Mouse (Mus musculus): ENCODE results near the gene Pitpna.
A peak's percentile ranks its signal among the peaks of the same experiment; 100 is the strongest.

Pitpna gene

GRCm38 (mm10) chr11:75631561-75632225 is 43.8 kb downstream of the Pitpna start:
- DNase-seq (ENCODE audit: low read depth, low spot score) = peak; percentile 72

GRCm38 (mm10) chr11:75632921-75633320 is 45.0 kb downstream of the Pitpna start:
- no peak for DNase-seq (ENCODE audit: low read depth, low spot score)

GRCm38 (mm10) chr11:75634801-75635200 is 46.9 kb downstream of the Pitpna start:
- no peak for DNase-seq (ENCODE audit: low read depth, low spot score)

DNA sequence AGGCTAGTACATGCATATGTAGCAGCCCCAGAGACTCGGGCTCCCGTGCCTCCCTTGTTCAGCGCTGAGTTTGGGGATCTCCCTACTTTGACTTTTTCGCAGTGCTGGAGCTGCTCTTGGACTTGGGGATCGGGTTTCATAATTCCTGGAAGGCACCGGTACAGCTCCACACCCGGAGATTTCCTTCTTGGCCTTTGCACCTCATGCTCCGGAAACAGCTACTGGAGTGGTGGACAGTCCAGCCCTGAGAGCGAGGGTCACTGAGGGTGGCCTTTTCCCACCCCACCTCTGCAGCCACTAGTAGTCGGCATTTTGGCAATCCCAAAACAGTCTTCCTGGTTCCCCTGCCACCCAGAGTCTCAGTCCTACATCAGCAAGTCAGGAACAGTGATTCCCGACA is 47.4 kb downstream of the Pitpna start:
- DNase-seq (ENCODE audit: low read depth, low spot score) = peak; percentile 47

DNA sequence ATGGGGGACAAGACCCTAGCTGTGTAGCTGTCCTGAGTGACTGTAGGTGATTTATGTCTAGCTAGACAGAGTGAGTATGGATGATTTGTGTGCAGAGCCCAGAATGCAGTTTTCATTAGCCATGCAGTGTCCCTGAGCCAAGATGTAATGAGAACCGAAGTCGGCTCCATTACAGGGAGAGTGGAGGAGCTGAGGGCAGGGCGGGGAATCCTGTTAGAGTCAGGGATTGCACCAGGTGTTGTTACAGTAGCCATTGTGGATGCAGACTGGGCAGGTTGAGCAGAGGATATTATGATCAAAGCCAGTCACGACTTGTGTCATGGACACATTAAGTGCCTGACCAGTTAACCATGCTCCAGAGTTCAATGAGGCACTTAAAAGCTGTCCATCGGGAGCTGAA is 55.4 kb downstream of the Pitpna start:
- DNase-seq (ENCODE audit: low read depth, low spot score) = no peak

DNA sequence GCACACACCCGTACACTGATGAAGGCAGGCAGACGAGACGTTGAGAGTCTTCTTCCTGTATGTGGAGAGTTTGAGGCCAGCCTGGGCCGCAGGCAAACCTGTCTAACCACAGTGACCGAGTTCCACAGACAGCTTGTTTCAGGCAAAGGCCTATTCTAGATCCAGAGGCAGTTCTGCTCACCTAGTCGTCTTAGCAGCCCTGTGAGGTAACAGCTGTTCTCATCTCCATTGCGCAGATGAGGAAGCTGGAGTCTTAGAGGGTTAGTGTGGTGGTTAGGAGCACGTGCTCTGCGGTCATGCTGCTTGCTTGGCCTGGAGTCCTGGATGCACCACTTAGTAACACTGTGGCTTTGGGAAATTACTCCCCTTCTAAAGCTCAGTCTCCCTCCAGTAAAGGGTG is 56.8 kb downstream of the Pitpna start:
- no peak for DNase-seq (ENCODE audit: low read depth, low spot score)

- DNase-seq (ENCODE audit: low read depth, low spot score) = peak; percentile 22
Observed at GRCm38 (mm10) chr11:75647681-75648211, 59.8 kb downstream of the Pitpna start.

GRCm38 (mm10) chr11:75649155-75649561 is 61.3 kb downstream of the Pitpna start:
- DNase-seq (ENCODE audit: low read depth, low spot score) = no peak

- peak; percentile 12 for DNase-seq (ENCODE audit: low read depth, low spot score)
Observed at GRCm38 (mm10) chr11:75650311-75650710, 62.4 kb downstream of the Pitpna start, which contains the start of gene Myo1c. TSS of gene Myo1c (plus strand) at chr11:75650504.

GRCm38 (mm10) chr11:75650958-75651425 is 63.1 kb downstream of the Pitpna start:
- peak; percentile 26 for DNase-seq (ENCODE audit: low read depth, low spot score)

DNA sequence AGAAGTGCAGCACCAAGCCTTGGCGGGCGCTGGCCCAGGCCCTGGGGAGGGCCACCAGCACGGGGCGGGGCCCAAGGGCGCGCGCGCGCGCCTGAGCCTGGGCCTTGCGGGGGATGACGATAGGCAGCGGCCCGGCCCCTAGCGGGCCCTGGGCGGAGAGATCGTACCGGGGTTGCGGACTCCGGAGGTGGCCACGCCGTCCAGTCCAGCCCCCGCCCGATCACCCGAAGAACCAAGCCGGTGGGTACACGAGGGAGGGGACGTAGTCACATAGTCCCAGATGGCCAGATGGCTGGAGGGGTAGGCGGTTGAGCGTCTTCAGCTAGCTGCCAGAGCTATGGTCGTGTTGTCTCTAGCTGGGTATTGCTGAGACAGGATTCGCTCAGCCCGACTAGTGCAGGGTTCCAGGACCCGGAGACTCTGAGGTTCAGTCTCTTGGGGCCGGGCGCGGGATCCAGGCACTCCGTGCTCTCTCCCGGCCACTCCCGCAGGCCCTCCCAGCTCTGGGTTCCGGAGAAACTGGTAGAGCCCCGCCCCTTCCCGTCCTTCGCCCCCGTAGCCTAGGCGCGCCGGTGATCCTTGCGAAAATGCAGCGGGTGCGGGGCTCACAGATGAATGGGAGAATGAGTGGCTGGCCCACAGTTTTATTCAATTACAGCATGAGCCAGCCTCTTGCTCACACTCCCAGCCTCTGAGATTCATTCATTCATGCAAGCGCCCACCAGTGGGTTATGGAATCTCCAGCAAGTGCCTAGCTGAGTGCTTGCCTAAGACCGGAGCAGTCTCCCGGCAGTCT is 63.7 kb downstream of the Pitpna start:
- DNase-seq (ENCODE audit: low read depth, low spot score) = peak; percentile 70

- DNase-seq (ENCODE audit: low read depth, low spot score) = peak; percentile 22
Observed at GRCm38 (mm10) chr11:75652222-75652941, 64.5 kb downstream of the Pitpna start.

- peak; percentile 60 for DNase-seq (ENCODE audit: low read depth, low spot score)
Observed at GRCm38 (mm10) chr11:75652942-75653684, 65.2 kb downstream of the Pitpna start.

DNA sequence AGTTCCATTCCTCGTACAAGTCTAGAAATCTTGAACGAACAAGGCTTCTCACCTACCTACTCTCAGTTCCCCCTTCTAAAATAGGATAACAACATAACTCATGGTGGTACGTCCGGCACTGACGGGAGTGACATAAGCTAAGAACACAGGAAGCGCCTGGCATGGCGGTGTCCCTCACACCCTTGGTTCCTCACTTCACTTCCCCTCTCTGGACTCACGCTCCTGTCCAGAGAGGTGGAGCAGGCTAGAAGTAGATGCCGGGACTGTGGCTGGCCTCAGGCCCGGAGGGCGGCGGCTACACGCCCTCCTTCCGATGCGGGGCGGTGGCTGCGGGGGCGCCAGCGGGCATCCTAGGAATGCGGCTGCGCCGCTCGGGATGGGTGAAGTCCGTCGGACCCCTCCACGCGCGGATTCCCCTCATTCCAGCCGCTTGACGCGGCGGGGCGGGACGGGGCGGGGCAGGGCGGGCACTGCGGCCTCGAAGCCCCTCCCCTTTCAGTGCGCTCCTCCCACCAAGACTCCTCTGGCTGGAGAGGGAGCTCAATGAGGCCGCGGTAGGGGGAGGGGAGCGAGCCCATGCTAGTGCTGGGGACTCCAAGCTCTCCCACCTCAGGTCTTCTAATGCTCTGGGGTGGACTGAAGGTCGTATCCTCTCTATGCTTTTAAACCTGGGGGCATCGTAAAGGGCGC is 66.0 kb downstream of the Pitpna start:
- DNase-seq (ENCODE audit: low read depth, low spot score) = peak; percentile 85

- peak; percentile 46 for DNase-seq (ENCODE audit: low read depth, low spot score)
Observed at GRCm38 (mm10) chr11:75654471-75655390, 66.8 kb downstream of the Pitpna start.

DNA sequence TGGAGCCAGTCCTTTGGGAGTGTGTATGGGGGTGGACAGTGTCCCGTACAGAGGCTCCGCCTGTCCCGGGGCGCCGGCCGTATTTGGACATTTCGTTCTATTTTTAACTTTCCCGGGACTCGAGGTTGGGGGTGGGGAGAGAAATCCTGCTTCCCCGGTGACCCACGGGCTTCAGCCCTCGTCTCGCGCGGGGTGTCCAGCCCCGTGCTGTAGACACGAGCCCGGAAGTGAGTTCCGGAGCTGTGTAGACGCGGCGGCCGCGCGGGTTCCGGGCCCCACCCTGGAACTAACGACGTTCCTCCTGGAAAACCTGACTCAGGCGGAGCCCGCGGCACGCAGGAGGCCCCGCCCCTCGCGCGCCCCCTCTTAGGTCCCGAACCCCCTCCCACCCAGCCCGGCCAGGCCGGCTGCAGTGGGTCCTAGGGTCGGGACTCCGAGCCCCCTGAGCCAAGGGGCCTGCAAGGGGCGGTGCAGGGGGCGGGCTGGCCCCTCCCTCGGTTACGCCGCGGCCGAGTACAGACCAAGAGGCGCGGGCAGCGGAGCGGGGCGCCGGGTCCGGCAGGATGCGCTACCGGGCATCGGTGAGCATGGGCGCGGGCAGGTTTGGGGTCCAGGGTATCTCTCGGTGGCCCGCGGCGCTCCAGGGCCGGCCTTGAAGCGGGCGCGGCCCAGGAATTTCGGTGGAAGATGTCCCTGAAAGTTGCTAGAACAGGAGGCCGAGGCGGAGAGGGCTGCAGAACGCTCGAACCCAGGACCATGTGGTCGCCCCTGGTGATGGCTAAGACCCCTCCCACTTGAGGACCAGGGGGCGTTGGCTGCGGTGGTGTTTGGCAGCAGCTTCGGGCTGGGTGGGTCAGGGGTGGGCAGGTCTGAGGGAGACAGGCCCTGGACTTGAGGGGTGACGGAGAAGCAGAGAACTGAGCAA is 68.0 kb downstream of the Pitpna start:
- peak; percentile 85 for DNase-seq (ENCODE audit: low read depth, low spot score)

- no peak for DNase-seq (ENCODE audit: low read depth, low spot score)
Observed at GRCm38 (mm10) chr11:75656621-75657590, 69.0 kb downstream of the Pitpna start.
